Mouse (Mus musculus) left cerebral cortex, postnatal 36 days (tissue): Measurements from ENCODE around the gene Fhl3. TPM values are rescaled to one million over a fixed set of nuclear protein-coding genes. Genes with fewer than 3 reads are reported as not detected.
"Not testable (repeated sequence)": the region's sequence is repeated elsewhere in the genome, so short reads cannot be mapped to it uniquely, and the experiment has no call there.

Experiments
- DNase-seq, 2 experiments: peaks; one replicate each; pipeline ENCODE4 v3.0.0; 2021 to 2022; ENCODE audit warnings: low spot score in 2 of 2, mixed read lengths in 1 of 2
- intact Hi-C: fragments of 180-260 bp; cut with DNase I; formaldehyde crosslinking; loops from one replicate; pipeline ENCODE4 v1.15.1; 2025
- total RNA-seq, 2 experiments: library from RNA; stranded (reverse); gene quantifications; 2 replicates each; pipeline ENCODE4 v1.2.3; 2021

Fhl3 gene
- total RNA-seq, 2 experiments from 2014 or later, result 1.6 to 1.9 TPM

DNA sequence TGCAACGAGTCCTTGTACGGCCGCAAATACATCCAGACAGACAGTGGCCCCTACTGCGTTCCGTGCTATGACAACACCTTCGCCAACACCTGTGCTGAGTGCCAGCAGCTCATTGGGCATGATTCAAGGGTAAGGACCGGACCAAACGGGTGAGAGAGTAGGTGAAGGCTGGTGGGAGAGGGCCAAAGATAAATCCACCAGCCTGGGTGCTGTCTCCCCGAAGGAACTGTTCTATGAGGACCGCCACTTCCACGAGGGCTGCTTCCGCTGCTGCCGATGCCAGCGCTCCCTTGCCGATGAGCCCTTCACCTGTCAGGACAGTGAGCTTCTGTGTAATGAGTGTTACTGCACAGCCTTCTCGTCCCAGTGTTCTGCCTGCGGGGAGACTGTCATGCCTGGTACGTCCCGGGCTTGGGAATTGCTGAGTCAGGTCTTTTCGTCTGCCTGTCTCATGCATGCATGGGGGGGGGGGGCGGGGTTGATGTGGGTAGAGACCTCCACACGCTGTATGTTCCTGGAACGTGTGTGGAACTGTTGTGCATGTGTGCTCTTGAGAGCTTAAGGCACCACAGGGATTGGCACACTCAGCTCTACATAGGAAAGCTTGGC, 5.3 kb downstream of the Fhl3 start:
- no peak for DNase-seq
- intact Hi-C loops, result no loop called here

GRCm38 (mm10) chr4:124707381-124708199, 7.1 kb downstream of the Fhl3 start:
- intact Hi-C loops, result not testable (repeated sequence)

GRCm38 (mm10) chr4:124708200-124708517, 7.7 kb downstream of the Fhl3 start:
- DNase-seq, intact Hi-C loops: not testable (repeated sequence)

More at GRCm38 (mm10) chr4:124707381-124708199, 7.1 kb downstream of the Fhl3 start:
- DNase-seq, result not testable (repeated sequence)

DNA sequence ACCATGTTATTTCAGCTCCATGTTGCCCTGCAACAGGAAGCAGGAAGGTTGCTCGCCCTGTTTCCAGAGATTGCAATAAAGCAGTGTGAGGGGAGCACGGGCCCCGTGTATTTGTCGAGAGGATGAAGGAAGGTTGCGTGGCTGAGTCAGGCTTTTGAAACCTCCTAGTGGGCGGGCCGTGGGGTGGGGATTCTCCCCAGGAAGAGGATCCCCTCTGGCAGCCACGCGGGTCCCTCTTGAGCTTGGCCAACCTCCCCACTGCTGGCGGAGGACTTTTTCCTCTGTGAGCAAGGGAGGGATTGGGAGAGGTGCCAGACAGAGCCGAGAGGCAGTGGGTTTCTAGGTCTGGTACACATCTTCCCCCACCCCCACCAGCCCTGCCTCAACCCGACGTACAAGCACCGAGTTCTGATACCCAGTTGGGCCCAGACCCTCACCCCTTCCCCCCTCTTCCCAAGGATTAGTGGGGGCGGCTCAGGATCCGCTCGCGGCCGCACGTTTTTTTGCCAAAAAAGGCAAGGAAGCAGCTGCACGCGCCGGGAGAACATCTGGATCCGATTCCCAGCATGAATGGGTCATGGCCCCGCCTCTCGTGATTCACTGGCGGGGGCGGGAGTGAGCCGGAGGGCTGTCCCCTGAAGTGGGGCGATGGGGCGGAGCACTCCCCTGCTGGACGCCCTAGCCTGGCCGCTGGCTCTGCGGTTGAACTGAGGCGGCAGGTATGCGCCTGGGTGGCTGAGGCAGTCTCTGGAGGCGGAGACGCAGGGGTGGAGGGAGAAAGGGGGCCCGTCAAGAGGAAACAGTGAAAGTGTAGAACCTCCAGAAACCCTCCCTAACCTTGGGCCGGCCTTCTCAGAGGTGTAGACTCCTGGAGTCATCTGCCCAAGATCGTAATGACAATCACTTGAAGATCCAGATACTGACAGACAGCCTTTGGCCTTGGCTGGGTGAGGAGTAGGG, 8.3 kb downstream of the Fhl3 start:
- intact Hi-C loops, result no loop called here
- DNase-seq, result peak; percentile 58 to 73

DNA sequence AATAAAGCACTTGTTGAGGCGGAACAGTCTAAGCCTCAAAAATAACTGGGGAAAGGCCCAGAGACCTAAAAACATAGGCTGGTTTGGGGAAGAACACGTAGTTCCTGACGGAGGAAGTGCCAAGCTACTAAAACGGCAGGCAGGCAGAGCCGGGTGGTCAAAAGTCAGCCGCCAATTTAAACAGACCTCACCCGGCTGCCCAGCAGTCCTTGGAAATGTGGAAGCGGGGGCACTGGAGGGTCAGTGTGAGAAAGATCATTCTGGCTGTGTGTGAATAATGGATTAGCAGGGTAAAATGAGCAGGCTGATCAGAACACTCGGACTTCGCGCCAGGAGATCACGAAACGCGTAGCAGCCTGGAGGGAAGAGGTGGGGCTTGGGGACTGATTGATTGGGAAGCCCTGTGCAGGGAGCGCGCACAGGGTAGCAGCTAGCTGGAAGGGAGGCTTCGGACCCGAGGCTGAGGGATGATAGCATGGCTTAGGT, 9.5 kb downstream of the Fhl3 start:
- no peak for DNase-seq
- intact Hi-C loops, result no loop called here

DNA sequence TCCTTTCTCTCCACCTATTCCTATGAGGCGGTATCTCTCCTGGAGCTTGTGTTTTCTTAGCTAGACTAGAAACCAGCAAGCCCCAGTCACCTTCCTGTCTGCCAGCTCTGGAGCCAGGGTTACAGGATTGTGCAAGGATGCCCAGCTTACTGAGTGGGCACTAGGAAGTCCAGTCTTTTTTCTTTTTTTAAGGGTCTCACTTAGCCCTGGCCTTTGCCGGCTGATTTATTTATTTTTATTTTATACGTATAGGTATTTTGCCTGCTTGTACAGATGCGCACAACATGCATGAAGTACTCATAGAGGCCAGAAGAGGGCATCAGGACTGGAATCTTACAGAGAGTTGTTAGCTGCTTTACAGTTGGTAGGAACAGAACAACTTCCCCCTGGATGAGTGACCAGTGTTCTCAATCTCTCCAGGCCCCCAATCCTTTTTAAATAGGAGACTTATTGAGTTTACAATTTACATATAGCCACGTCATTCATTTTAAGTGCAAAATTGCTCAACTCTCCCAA, 10.3 kb downstream of the Fhl3 start:
- DNase-seq, result peak in 1 of 2 experiments; percentile 35
- intact Hi-C loops, result no loop called here

DNA sequence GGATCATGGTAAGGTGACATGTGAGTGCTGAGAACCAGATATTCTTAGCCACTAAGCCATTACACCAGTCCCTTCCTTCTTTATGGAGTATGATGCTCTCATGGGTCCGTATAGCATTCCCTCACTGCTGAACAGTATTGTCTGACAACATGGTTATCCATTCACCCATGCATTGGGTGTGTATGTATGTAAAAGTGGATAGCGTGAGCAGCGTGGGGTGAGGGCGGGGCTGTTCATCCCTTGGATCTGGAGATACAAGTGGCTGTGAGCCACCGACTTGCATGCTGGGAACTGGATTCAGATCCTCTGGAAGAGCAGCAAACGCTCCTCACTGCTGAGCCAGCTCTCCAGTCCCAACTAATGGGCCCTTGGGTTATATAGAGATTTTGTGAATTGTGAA, 12.1 kb downstream of the Fhl3 start:
- DNase-seq, result no peak
- intact Hi-C loops, result no loop called here

GRCm38 (mm10) chr4:124713850-124714249, 13.3 kb downstream of the Fhl3 start:
- DNase-seq, intact Hi-C loops: not testable (repeated sequence)

DNA sequence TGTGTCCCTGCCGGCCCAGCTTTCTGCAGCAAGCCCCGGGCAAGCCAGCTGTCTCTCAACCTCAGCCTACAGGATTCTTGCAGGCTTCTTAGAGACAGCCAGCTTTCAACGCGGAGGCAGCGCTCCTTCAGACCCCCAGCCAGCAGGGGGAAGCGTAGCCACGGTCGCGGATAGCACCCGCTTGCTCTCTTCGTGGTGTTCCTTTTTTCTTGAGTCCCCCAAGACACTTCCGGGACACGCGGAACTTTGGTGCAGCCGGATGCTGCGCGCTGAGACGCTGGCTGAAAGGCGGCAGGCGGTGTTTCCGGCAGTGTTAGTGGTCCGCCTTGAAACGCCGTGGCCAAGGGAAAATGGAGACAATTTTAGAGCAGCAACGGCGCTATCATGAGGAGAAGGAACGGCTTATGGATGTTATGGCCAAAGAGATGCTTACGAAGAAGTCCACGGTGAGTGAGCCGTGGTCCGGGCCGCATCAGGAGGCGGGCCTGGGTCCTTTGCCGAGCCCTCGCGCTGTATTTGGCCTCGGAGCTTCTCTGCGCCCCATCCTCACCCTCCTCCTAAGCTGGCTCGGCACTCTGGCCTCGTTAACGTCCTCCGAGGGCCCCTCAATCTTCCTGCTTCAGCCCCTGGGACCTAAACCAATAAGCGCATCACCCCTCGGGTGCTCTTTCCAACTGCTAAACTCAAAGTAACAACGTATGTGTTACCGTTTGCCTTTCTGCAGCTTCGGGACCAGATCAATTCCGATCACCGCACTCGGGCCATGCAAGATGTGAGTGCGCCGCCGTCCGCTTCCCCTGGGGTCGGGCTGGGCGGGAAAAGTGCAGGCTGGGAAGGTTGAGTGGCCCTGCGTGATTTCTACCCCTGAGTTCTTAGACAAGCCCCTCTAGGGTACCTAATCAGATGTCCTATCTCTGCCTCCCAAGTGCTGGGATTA, 14.3 kb downstream of the Fhl3 start, which contains the start of gene Sf3a3:
TSS of gene Sf3a3 (plus strand) at position 232 of the 937 bp plus-strand sequence.
- intact Hi-C loops, result no loop called here

GRCm38 (mm10) chr4:124719101-124719500, 18.6 kb downstream of the Fhl3 start:
- intact Hi-C loops, result no loop called here
- no peak for DNase-seq

More for the DNA sequence above, 14.3 kb downstream of the Fhl3 start, which contains the start of gene Sf3a3:
- peak; percentile 93 to 95 for DNase-seq

DNA sequence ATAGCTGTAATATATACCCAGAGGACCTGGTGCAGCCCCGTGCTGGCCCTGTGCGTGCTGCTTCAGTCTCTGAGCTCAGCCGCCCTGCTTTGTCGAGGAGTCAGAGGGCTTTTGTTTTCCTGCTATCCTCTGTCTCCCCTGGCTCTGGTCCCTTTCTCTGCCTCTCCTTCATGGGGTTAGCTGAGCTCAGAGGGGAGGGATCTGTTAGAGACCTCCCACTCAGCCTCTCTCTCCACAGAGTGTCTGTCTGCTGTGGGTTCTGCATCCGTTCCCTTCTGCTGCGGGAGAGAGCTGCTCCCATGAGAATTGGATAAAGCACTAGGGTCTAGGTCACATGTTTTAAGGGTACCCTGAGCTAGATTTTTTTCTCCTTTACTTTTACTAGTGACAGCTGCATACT, 25.6 kb downstream of the Fhl3 start:
- no peak for DNase-seq
- intact Hi-C loops, result no loop called here

GRCm38 (mm10) chr4:124736952-124737351, 36.5 kb downstream of the Fhl3 start:
- DNase-seq, result no peak
- intact Hi-C loops, result no loop called here

GRCm38 (mm10) chr4:124737486-124737885, 37.0 kb downstream of the Fhl3 start:
- intact Hi-C loops, result no loop called here
- DNase-seq, result no peak

- no peak for DNase-seq
- intact Hi-C loops, result no loop called here
Observed at GRCm38 (mm10) chr4:124738013-124738412, 37.5 kb downstream of the Fhl3 start.

DNA sequence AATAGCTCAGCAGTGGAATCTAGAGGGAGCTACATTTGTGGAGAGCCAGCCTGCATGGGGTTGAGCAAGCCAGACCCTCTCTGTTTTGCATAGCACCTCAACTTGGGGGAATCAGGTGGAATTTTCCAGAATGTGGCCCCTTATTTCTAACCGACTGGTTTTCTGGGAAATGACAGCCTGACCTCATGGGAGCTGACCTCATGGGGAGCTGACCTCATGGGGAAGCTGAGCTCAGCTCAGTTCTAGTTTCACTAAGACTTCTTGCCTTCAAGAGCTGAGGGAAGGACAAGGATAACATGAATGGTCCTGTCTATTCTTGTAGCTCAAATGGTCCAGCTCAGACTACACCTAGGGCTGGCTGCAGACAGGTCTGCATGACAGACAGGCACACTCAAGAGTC, 38.3 kb downstream of the Fhl3 start:
- intact Hi-C loops, result no loop called here
- no peak for DNase-seq

DNA sequence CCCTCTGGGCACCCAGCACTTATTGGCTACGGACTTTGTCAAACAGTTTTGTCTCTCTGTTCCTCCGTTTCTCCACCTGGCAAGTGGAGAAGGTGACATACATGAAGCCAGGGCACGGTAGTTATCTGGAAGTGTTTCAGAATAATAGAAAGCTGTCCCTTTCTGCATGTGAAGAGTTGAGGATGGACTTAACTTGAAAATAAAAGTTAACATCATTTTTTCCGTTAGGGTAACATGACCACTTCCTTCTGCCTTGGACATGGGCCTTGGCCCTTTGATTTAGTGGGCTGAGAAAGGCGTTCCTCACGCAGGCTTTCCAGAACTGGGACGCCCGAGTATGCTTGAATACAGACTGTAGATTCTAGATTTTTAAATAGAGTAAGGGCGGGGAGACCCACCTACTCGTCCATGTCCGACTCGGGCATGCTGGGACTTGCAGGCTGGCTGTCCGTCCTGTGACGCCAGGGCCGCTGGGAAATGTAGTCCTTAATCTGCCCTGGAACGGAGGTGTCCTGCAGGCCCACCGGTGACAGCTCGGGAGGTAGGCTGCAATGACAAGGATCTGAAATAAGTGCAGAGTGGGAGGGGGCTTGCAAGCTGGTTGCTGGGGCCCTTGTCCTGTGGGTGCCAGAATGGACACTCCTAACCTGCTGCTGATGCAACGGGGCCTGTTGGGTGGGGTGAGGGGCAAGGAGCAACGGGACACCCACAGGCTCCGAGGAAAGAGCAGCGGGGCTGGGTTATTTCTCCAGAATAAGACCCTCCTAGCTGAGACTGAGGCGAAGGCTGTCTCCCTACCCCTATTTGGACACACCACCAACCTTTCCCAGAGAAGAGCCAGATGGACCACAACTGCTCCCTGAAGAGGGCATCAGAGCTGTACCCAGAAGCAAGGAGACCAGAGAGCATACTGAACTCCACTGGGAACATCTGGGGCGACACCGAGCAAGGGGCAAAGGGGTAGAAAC, 41.2 kb downstream of the Fhl3 start, which contains the start of gene Inpp5b:
TSS of gene Inpp5b (plus strand) at position 475 of the 968 bp plus-strand sequence.
- intact Hi-C loops, result no loop called here
- peak; percentile 88 to 89 for DNase-seq

GRCm38 (mm10) chr4:124742839-124743238, 42.3 kb downstream of the Fhl3 start:
- intact Hi-C loops, result no loop called here
- DNase-seq, result no peak
